Mouse (Mus musculus) CH12.LX (cell line): ENCODE data around the gene Hoxd12. TPM values are rescaled to one million over a fixed set of nuclear protein-coding genes. Genes with fewer than 3 reads are reported as not detected.

ENCODE experiments used
- DNase-seq: peaks from one replicate; pipeline ENCODE4 v3.0.0-alpha.2; 2013; ENCODE audit errors: extremely low read depth
- H3K27ac ChIP-seq: 2 replicates; pipeline ENCODE4 v1.5.1; 2012; ENCODE audit warnings: low read depth, mild to moderate bottlenecking, control low read depth, moderate library complexity; ENCODE audit not compliant: insufficient read depth
- H3K27me3 ChIP-seq: replicated peaks from 2 replicates; pipeline ENCODE3; 2012; ENCODE audit warnings: inconsistent platforms
- H3K36me3 ChIP-seq, 2 experiments: replicated peaks in 1 of 2; 2 replicates each; pipeline versions ENCODE3 to v1.6.1; 2012; ENCODE audit warnings: inconsistent platforms in 1 of 2, low read length in 1 of 2, mild to moderate bottlenecking in 1 of 2, mixed read lengths in 1 of 2, moderate library complexity in 1 of 2; ENCODE audit not compliant: control insufficient read depth in 1 of 2, insufficient read depth in 1 of 2
- H3K4me1 ChIP-seq, 2 experiments: 2 replicates each; pipeline ENCODE4 v1.6.1; 2012; ENCODE audit warnings: inconsistent platforms in 1 of 2, moderate library complexity in 1 of 2; ENCODE audit not compliant: insufficient read depth in 2 of 2, control insufficient read depth in 1 of 2
- H3K4me2 ChIP-seq: 2 replicates; pipeline ENCODE4 v1.6.1; 2012; ENCODE audit warnings: low read depth, mild to moderate bottlenecking, control low read depth; ENCODE audit not compliant: poor library complexity, insufficient read depth, severe bottlenecking
- H3K4me3 ChIP-seq, 3 experiments: fragments of 150-350 bp in 1 of 3; sonication (generic) in 1 of 3; replicated peaks in 1 of 3; 2 replicates each; pipeline versions ENCODE3 to v1.5.1; 2011 to 2012; ENCODE audit warnings: low read depth in 2 of 3, low read length in 2 of 3, mild to moderate bottlenecking in 2 of 3, moderate library complexity in 2 of 3, control low read depth in 1 of 3, improper control_type of control experiment in 1 of 3, inconsistent platforms in 1 of 3, mixed read lengths in 1 of 3; ENCODE audit not compliant: poor library complexity in 1 of 3
- H3K79me2 ChIP-seq: replicated peaks from 2 replicates; pipeline ENCODE4 v1.6.1; 2012; ENCODE audit warnings: mild to moderate bottlenecking, moderate library complexity; ENCODE audit not compliant: control insufficient read depth, poor library complexity, insufficient read depth, severe bottlenecking; ENCODE audit errors: extremely low read depth
- H3K9ac ChIP-seq: 2 replicates; pipeline ENCODE4 v1.6.1; 2012; ENCODE audit warnings: low read depth, mild to moderate bottlenecking, control low read depth, moderate library complexity; ENCODE audit not compliant: insufficient read depth
- H3K9me3 ChIP-seq: replicated peaks from 2 replicates; pipeline ENCODE3; 2012; ENCODE audit warnings: low read length, inconsistent platforms, mixed read lengths
- BHLHE40 ChIP-seq: IDR thresholded peaks from 2 replicates; pipeline ENCODE4 v1.6.1; 2011; ENCODE audit warnings: mild to moderate bottlenecking, low read depth, low read length, improper control_type of control experiment
- CTCF ChIP-seq, 2 experiments: IDR thresholded peaks in 1 of 2; conservative IDR thresholded peaks in 1 of 2; 2 replicates each; pipeline ENCODE4 v1.5.1; 2011 to 2012; ENCODE audit warnings: low read depth in 2 of 2, low read length in 2 of 2, improper control_type of control experiment in 1 of 2, inconsistent platforms in 1 of 2, mild to moderate bottlenecking in 1 of 2, moderate library complexity in 1 of 2
- E2F4 ChIP-seq: IDR thresholded peaks from 2 replicates; pipeline ENCODE4 v1.6.1; 2011; ENCODE audit warnings: low read depth, low read length, improper control_type of control experiment; ENCODE audit not compliant: insufficient replicate concordance
- ELF1 ChIP-seq: IDR thresholded peaks from 2 replicates; pipeline ENCODE4 v1.6.1; 2014; ENCODE audit warnings: low read depth, mild to moderate bottlenecking, inconsistent platforms, low read length, improper control_type of control experiment
- EP300 ChIP-seq: IDR thresholded peaks from 2 replicates; pipeline ENCODE4 v1.6.1; 2011; ENCODE audit warnings: low read length, improper control_type of control experiment
- GABPA ChIP-seq: IDR thresholded peaks from 2 replicates; pipeline ENCODE4 v1.6.1; 2012; ENCODE audit warnings: low read depth, low read length, improper control_type of control experiment, inconsistent platforms; ENCODE audit not compliant: insufficient replicate concordance
- JUN ChIP-seq: IDR thresholded peaks from 2 replicates; pipeline ENCODE4 v1.6.1; 2011; ENCODE audit warnings: low read depth, mild to moderate bottlenecking, low read length, improper control_type of control experiment, moderate library complexity; ENCODE audit not compliant: insufficient read depth
- MAFK ChIP-seq: IDR thresholded peaks from 2 replicates; pipeline ENCODE4 v1.6.1; 2011; ENCODE audit warnings: low read length, improper control_type of control experiment; ENCODE audit not compliant: insufficient replicate concordance
- MEF2A ChIP-seq: IDR thresholded peaks from 2 replicates; pipeline ENCODE4 v1.6.1; 2014; ENCODE audit warnings: low read depth, mild to moderate bottlenecking, inconsistent platforms, low read length, improper control_type of control experiment, borderline replicate concordance
- MYC ChIP-seq: IDR thresholded peaks from 2 replicates; pipeline ENCODE4 v1.6.1; 2011; ENCODE audit warnings: low read depth, mild to moderate bottlenecking, improper control_type of control experiment, low read length
- NELFE ChIP-seq: IDR thresholded peaks from 2 replicates; pipeline ENCODE4 v1.6.1; 2011; ENCODE audit warnings: low read depth, low read length, improper control_type of control experiment
- NRF1 ChIP-seq: IDR thresholded peaks from 2 replicates; pipeline ENCODE4 v1.6.1; 2014; ENCODE audit warnings: low read depth, mild to moderate bottlenecking, inconsistent platforms, low read length, improper control_type of control experiment, moderate library complexity
- PAX5 ChIP-seq: IDR thresholded peaks from 2 replicates; pipeline ENCODE4 v1.6.1; 2012; ENCODE audit warnings: low read length, inconsistent platforms, mixed read lengths
- POLR2A ChIP-seq: IDR thresholded peaks from 2 replicates; pipeline ENCODE4 v1.6.1; 2011; ENCODE audit warnings: low read depth, mild to moderate bottlenecking, improper control_type of control experiment, low read length
- SIN3A ChIP-seq: IDR thresholded peaks from 2 replicates; pipeline ENCODE4 v1.6.1; 2012; ENCODE audit warnings: low read length, improper control_type of control experiment, inconsistent platforms
- SMC3 ChIP-seq: IDR thresholded peaks from 2 replicates; pipeline ENCODE4 v1.6.1; 2011; ENCODE audit warnings: low read depth, low read length, improper control_type of control experiment
- TBP ChIP-seq: conservative IDR thresholded peaks from 2 replicates; pipeline ENCODE4 v1.6.1; 2011; ENCODE audit warnings: low read depth, low read length, improper control_type of control experiment
- TCF12 ChIP-seq: IDR thresholded peaks from 2 replicates; pipeline ENCODE4 v1.6.1; 2014; ENCODE audit warnings: low read depth, mild to moderate bottlenecking, inconsistent platforms, low read length, improper control_type of control experiment
- UBTF ChIP-seq: IDR thresholded peaks from 2 replicates; pipeline ENCODE4 v1.6.1; 2012; ENCODE audit warnings: low read depth, mild to moderate bottlenecking, inconsistent platforms, low read length, improper control_type of control experiment, moderate library complexity
- USF2 ChIP-seq: conservative IDR thresholded peaks from 2 replicates; pipeline ENCODE4 v1.6.1; 2011; ENCODE audit warnings: low read depth, low read length, improper control_type of control experiment
- ZKSCAN1 ChIP-seq: IDR thresholded peaks from 2 replicates; pipeline ENCODE4 v1.6.1; 2012; ENCODE audit warnings: low read depth, inconsistent platforms, low read length, improper control_type of control experiment, borderline replicate concordance
- ZMIZ1 ChIP-seq: IDR thresholded peaks from 2 replicates; pipeline ENCODE4 v1.6.1; 2012; ENCODE audit warnings: low read depth, mild to moderate bottlenecking, inconsistent platforms, low read length, improper control_type of control experiment
- dilution Hi-C: fragments of 300-500 bp; cut with MboI; formaldehyde crosslinking; loops from 2 replicates; pipeline ENCODE4 v1.14.3; 2020; ENCODE audit warnings: low sequenced_read_pairs; ENCODE audit not compliant: extremely low pct_unique_long_range_greater_than_20kb, extremely low pct_ligation_motif_present
- in situ Hi-C: fragments of 300-500 bp; cut with MboI; formaldehyde crosslinking; loops from 3 replicates; pipeline ENCODE4 v1.14.3; 2019; ENCODE audit warnings: low sequenced_read_pairs, low pct_ligation_motif_present, low pct_unique_long_range_greater_than_20kb, mixed read lengths
- polyA plus RNA-seq: library from polyadenylated mRNA; unstranded; fragments of >175 nt; gene quantifications from 2 replicates; pipeline ENCODE4 v1.2.1, GENCODE M21; 2012; ENCODE audit warnings: low read depth; ENCODE audit not compliant: insufficient read length
- total RNA-seq, 2 experiments: library from RNA; depleted of rRNA; stranded (reverse); fragments of 300-350 nt in 1 of 2; fragments of >200 nt in 1 of 2; gene quantifications; 2 replicates each; pipeline ENCODE4 v1.2.3; 2012 to 2014

Hoxd12 gene
- total and polyA plus RNA-seq, 3 experiments: not detected

GRCm38 (mm10) chr2:74645631-74646030 lies 29.2 kb upstream of the Hoxd12 start:
- Histone ChIP-seq H3K27me3 (no peaks in the 10 kb centered on the region), H3K4me1 (peaks cover 0 to 9% of the 10 kb centered on the region in 2 experiments; a peak in 2 of 4 replicates), H3K4me3 (no peak overlapping the region), H3K9me3 (no peaks in the 10 kb centered on the region), H3K79me2 (no peaks in the 10 kb centered on the region), H3K4me2 (no peak overlapping the region), H3K27ac (no peak overlapping the region), H3K36me3 (no peaks in the 10 kb centered on the region), H3K9ac (no peak overlapping the region)
- TF ChIP-seq BHLHE40: no peak
- TF ChIP-seq ZMIZ1: no peak
- TF ChIP-seq MAFK: no peak
- TF ChIP-seq JUN: no peak
- TF ChIP-seq SIN3A: no peak
- no peak for TF ChIP-seq NRF1
- no peak for TF ChIP-seq EP300
- no peak for TF ChIP-seq NELFE
- no peak for TF ChIP-seq CTCF (conservative IDR thresholded peaks at IDR 0.05 in 1 of 2, IDR thresholded peaks at IDR 0.05 in 1 of 2; ENCODE audit: low read depth in 2 of 2, low read length in 2 of 2)
- TF ChIP-seq TBP: no peak
- no peak for TF ChIP-seq GABPA
- in situ Hi-C loops (no loop called here), dilution Hi-C loops (no loop called here)
- DNase-seq: no peak

GRCm38 (mm10) chr2:74647082-74647864 lies 27.5 kb upstream of the Hoxd12 start:
- H3K9me3 ChIP-seq: no peaks in the 10 kb centered on the region
- no peak overlapping the region for H3K9ac ChIP-seq
- no peak overlapping the region for H3K4me2 ChIP-seq
- no peak overlapping the region for H3K27ac ChIP-seq
- H3K4me3 ChIP-seq: no peak overlapping the region
- H3K36me3 ChIP-seq: no peaks in the 10 kb centered on the region
- DNase-seq: no peak
- no peaks in the 10 kb centered on the region for H3K27me3 ChIP-seq
- in situ Hi-C loops: no loop called here
- no peaks in the 10 kb centered on the region for H3K79me2 ChIP-seq
- dilution Hi-C loops: no loop called here
- TF ChIP-seq E2F4 (no peak), USF2 (no peak), ZMIZ1 (no peak), ZKSCAN1 (no peak), MEF2A (no peak), ELF1 (no peak), UBTF (no peak), JUN (no peak), MAFK (no peak), TCF12 (no peak), SMC3 (no peak), MYC (no peak), PAX5 (no peak), POLR2A (no peak), GABPA (no peak), TBP (no peak)
- peaks cover 0 to 6% of the 10 kb centered on the region in 2 experiments; a peak in 2 of 4 replicates for H3K4me1 ChIP-seq
